12 mouse cellular contexts compared by ENCODE assay signal in genomic region chr11:51047809-51048208, GRCm38 (mm10). TPM values are rescaled to one million over a fixed set of nuclear protein-coding genes. Genes with fewer than 3 reads are reported as not detected.
"Had no signal": no experiment of that assay in that cellular context is flagged by ENCODE, and none has a peak within 500 bp of the region (broad histone marks: within the 10 kb centered on the region; RNA-seq: fewer than 3 reads in every experiment).

Gene Olfr1375, plus strand, starts transcription at chr11:51048109.

RNA-seq across cellular contexts. Expression of gene Olfr1375, which starts in this region (rescaled TPM):
- polyA plus RNA-seq: neural tube, embryonic 14.5 days; neural tube, embryonic 15.5 days; small intestine, adult 2 months; spleen, adult 2 months; stomach, embryonic 14.5 days; stomach, embryonic 15.5 days; stomach, embryonic 16.5 days; stomach, postnatal 0 days; testis, adult 2 months; thymus, adult 2 months; thymus, postnatal 0 days; urinary bladder, adult 2 months had no signal
